In the genomic region with DNA sequence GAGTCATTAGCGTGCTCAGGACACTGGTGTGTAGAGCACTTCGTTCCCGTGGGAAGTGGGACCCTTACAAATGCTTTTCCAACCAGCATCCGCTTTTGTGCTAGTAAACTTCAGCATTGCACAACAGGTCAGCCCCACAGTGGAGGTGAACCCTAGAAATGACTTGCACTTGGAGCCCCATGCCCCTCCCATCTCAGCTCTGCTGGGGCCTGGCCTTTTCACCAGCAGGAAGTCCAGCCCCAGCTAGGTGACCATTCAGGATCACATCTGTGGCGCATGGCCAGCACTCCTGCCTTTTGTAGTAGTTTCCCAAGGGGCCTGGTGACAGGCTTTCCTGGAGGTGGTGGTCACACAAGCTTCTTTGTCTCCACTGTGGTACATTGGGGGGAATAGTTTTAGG, we compare ENCODE assay signal across 8 mouse cellular contexts. TPM values are rescaled to one million over a fixed set of nuclear protein-coding genes. Genes with fewer than 3 reads are reported as not detected.
DNase-seq lines count a peak whose midpoint lies in the region; ATAC-seq lines count a peak whose summit lies in the region.

No protein-coding gene starts in this region.

- H3K9me3 ChIP-seq in heart, embryonic 14.5 days (ENCODE audit: control insufficient read depth, low read length) = no peaks in the 10 kb centered on the region

- H3K4me3 ChIP-seq in heart, embryonic 14.5 days (ENCODE audit: control insufficient read depth in 1 of 2, insufficient read depth in 1 of 2, low read depth in 1 of 2, low read length in 2 of 2) = peak overlapping the region; percentile 57 to 73

- peak overlapping the region; percentile 49 to 94 for H3K27ac ChIP-seq in heart, embryonic 14.5 days (replicated peaks in 1 of 2; ENCODE audit: control insufficient read depth in 1 of 2, insufficient read depth in 1 of 2, low read depth in 2 of 2, low read length in 2 of 2)

- H3K4me2 ChIP-seq in heart, embryonic 14.5 days (ENCODE audit: low read length) = peak overlapping the region; percentile 72

- peaks cover 8 to 31% of the 10 kb centered on the region in 2 experiments for H3K4me1 ChIP-seq in heart, embryonic 14.5 days (ENCODE audit: control insufficient read depth in 2 of 2, insufficient read depth in 2 of 2, low read length in 2 of 2)

- peak; percentile 71 for DNase-seq in 416B (ENCODE audit: low read depth)
- peak; percentile 24 for DNase-seq in adrenal gland, postnatal 25 days
- DNase-seq in kidney, postnatal 10 days = peak; percentile 59
- peak; percentile 48 for DNase-seq in lung, postnatal 25 days (ENCODE audit: low spot score)
- DNase-seq in right cerebral cortex, postnatal 36 days (ENCODE audit: low spot score in 2 of 2) = no peak

- no peak for ATAC-seq in heart, embryonic 14.5 days (ENCODE audit: insufficient number of reproducible peaks, insufficient read depth, low FRiP score, low read depth)
- ATAC-seq in activated CD4-positive, CD25-positive, alpha-beta regulatory T cell, adult 4 months = no peak
- no peak for ATAC-seq in megakaryocyte-erythroid progenitor cell, adult 5-6 weeks (replicated peaks; ENCODE audit: low FRiP score, low TSS enrichment, poor library complexity, severe bottlenecking)

- 30% methylated on average over 5 of the region's 5 CpGs for WGBS in heart, embryonic 14.5 days

- H3K9ac ChIP-seq in heart, embryonic 14.5 days (ENCODE audit: low read length) = peak overlapping the region; percentile 77

- H3K36me3 ChIP-seq in heart, embryonic 14.5 days (ENCODE audit: control insufficient read depth, insufficient read depth, low read length) = no peaks in the 10 kb centered on the region

- H3K27me3 ChIP-seq in heart, embryonic 14.5 days (ENCODE audit: control insufficient read depth, insufficient read depth, low read length) = no peaks in the 10 kb centered on the region

RNA-seq across cellular contexts. Expression of a gene that starts 1.8 kb away (rescaled TPM):
- 40.1 and 44.1 TPM in 2 replicates for total RNA-seq in adrenal gland, postnatal 25 days (2021)
- 34.8 and 36.2 TPM in 2 replicates for polyA plus RNA-seq in heart, embryonic 14.5 days (2014; fragmentation: Nextera tagmentation; extraction: Ambion mirVana)
- 10 to 100 TPM; 11.7 to 23.1 TPM for polyA plus RNA-seq in activated CD4-positive, CD25-positive, alpha-beta regulatory T cell, adult 4 months (2017; shearing (Covaris generic))
- 44.4 and 58.5 TPM in 2 replicates for total RNA-seq in megakaryocyte-erythroid progenitor cell, adult 5-6 weeks (2014; fragmentation: Nextera tagmentation)
- total RNA-seq in megakaryocyte-erythroid progenitor cell, adult 5-6 weeks (2017) = 35.3 and 39.9 TPM in 2 replicates

Comparison
In these comparisons a context has a peak if more than half of its experiments do, and no peak if none do; other contexts are left out.
1. DNase-seq: peak in 416B (single experiment), adrenal gland, postnatal 25 days (single experiment), kidney, postnatal 10 days (single experiment) and lung, postnatal 25 days (single experiment); none in right cerebral cortex, postnatal 36 days (0 of 2).